19 mouse cellular contexts compared by ENCODE assay signal in the genomic region with DNA sequence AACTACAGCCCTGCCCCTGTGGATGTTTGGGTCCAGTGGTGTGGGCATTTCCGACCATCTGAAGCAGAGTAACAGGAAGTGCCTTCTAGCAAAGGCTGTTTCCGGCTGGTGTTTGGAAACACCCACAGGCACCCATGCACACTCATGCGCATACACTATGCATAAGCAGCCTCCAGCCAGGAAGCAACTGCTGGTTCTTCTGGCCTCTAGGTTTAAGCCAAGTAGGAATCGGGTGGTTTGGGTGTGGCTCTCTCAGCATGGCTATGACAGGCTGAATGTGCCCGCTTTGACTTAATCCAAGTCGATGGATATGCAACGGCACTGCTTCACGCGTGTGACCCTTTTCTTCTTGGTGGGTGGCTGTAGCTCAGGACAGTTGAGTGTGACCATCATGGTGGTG. TPM values are rescaled to one million over a fixed set of nuclear protein-coding genes. Genes with fewer than 3 reads are reported as not detected.
"Had no signal": no experiment of that assay in that cellular context is flagged by ENCODE, and none has a peak within 500 bp of the region (broad histone marks: within the 10 kb centered on the region; RNA-seq: fewer than 3 reads in every experiment).

No protein-coding gene starts in this region.

- H3K4me1 ChIP-seq: midbrain, embryonic 12.5 days; neural tube, embryonic 12.5 days; neural tube, embryonic 15.5 days had no signal

- H3K27ac ChIP-seq: layer of hippocampus, adult 2 months; liver, embryonic 14.5 days; macrophage; midbrain, embryonic 12.5 days; neural tube, embryonic 12.5 days; neural tube, embryonic 15.5 days; stomach, postnatal 0 days had no signal

- DNase-seq: kidney, adult 8-10 months; kidney, postnatal 14 days; kidney, postnatal 4 days; layer of hippocampus, adult 9-11 months; liver, postnatal 0 days; lung, embryonic 14.5 days; right cerebral cortex, adult 18-20 months; right cerebral cortex, postnatal 14 days; right cerebral cortex, postnatal 4 days; thymus, adult 18-20 months; thymus, postnatal 36 days had no signal

- ATAC-seq: liver, postnatal 0 days; lung, postnatal 0 days had no signal

- H3K27me3 ChIP-seq: neural tube, embryonic 12.5 days had no signal

- H3K4me3 ChIP-seq: layer of hippocampus, adult 2 months; midbrain, embryonic 12.5 days; neural tube, embryonic 12.5 days; neural tube, embryonic 15.5 days had no signal

- H3K36me3 ChIP-seq: midbrain, embryonic 12.5 days; neural tube, embryonic 12.5 days; neural tube, embryonic 15.5 days had no signal

RNA-seq across cellular contexts. Expression of a gene that starts 9.1 kb away (rescaled TPM):
- polyA plus RNA-seq: liver, embryonic 14.5 days; liver, postnatal 0 days had no signal
